Mouse (Mus musculus) bone marrow macrophage, adult 2 months (primary cell): ENCODE results near the gene Fbxo10. TPM values are rescaled to one million over a fixed set of nuclear protein-coding genes. Genes with fewer than 3 reads are reported as not detected.
"Not testable (repeated sequence)": the region's sequence is repeated elsewhere in the genome, so short reads cannot be mapped to it uniquely, and the experiment has no call there.

Experiments
- H3K27ac ChIP-seq: 2 replicates; pipeline ENCODE4 v1.5.1; 2012; ENCODE audit warnings: low read depth, low read length; ENCODE audit not compliant: insufficient read depth
- H3K4me1 ChIP-seq: 2 replicates; pipeline ENCODE4 v1.6.1; 2012; ENCODE audit warnings: low read length; ENCODE audit not compliant: control insufficient read depth, insufficient read depth
- H3K4me3 ChIP-seq: 2 replicates; pipeline ENCODE4 v1.5.1; 2012; ENCODE audit warnings: mild to moderate bottlenecking, low read length, moderate library complexity; ENCODE audit not compliant: insufficient read depth
- CTCF ChIP-seq: IDR thresholded peaks from 2 replicates; pipeline ENCODE4 v1.5.1; 2012; ENCODE audit warnings: low read depth, mild to moderate bottlenecking, low read length, moderate library complexity
- POLR2A ChIP-seq: IDR thresholded peaks from 2 replicates; pipeline ENCODE4 v1.6.1; 2012; ENCODE audit warnings: mild to moderate bottlenecking, low read depth, low read length, borderline replicate concordance
- polyA plus RNA-seq: library from polyadenylated mRNA; stranded (reverse); fragments of >200 nt; gene quantifications from 2 replicates; pipeline ENCODE4 v1.2.4, GENCODE M21; 2012; ENCODE audit not compliant: missing spikeins, insufficient read depth, insufficient read length

Fbxo10 gene
- polyA plus RNA-seq, 1 experiment = 4.5 TPM

- no peak for TF ChIP-seq POLR2A
- no peak for TF ChIP-seq CTCF
- Histone ChIP-seq H3K27ac (peak overlapping the region; percentile 64), H3K4me3 (peak overlapping the region; percentile 84), H3K4me1 (peaks cover 13% of the 10 kb centered on the region)
Observed at GRCm38 (mm10) chr4:45010806-45011415, 73.5 kb downstream of the Fbxo10 start.

GRCm38 (mm10) chr4:45005452-45005851 is 79.0 kb downstream of the Fbxo10 start:
- no peak overlapping the region for H3K27ac ChIP-seq
- TF ChIP-seq CTCF = no peak
- TF ChIP-seq POLR2A = no peak

DNA sequence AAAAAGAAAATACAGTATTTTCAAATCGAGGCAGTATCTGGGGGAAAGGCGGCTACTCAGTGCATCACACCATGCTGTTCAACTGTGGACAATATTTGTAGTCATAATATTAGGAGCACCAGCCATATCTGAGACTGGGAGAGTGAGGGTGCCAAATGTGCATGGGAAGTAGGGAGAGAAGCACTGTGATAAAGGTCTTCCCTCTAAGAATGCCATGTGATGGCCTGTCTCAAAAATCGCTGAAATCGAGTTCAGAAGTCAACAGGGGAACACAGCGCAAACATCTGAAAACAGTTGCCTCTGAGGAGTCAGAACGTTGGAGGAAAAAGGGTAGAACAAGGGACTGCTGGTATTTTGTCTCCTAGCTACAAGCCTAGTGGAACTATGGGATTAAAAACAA is 84.4 kb downstream of the Fbxo10 start:
- TF ChIP-seq POLR2A = no peak
- TF ChIP-seq CTCF = no peak
- H3K4me1 ChIP-seq = peaks cover 7% of the 10 kb centered on the region
- no peak overlapping the region for H3K4me3 ChIP-seq
- H3K27ac ChIP-seq = no peak overlapping the region

More at GRCm38 (mm10) chr4:45005452-45005851, 79.0 kb downstream of the Fbxo10 start:
- Histone ChIP-seq H3K4me3 (no peak overlapping the region), H3K4me1 (peaks cover 8% of the 10 kb centered on the region)

GRCm38 (mm10) chr4:44998071-44998470 is 86.3 kb downstream of the Fbxo10 start:
- Histone ChIP-seq H3K4me1 (peaks cover 4% of the 10 kb centered on the region), H3K4me3 (no peak overlapping the region), H3K27ac (no peak overlapping the region)
- no peak for TF ChIP-seq CTCF
- no peak for TF ChIP-seq POLR2A

GRCm38 (mm10) chr4:44994776-44995175 is 89.6 kb downstream of the Fbxo10 start:
- no peak overlapping the region for H3K27ac ChIP-seq
- no peak overlapping the region for H3K4me3 ChIP-seq
- H3K4me1 ChIP-seq = peaks cover 4% of the 10 kb centered on the region
- no peak for TF ChIP-seq POLR2A
- TF ChIP-seq CTCF = no peak

DNA sequence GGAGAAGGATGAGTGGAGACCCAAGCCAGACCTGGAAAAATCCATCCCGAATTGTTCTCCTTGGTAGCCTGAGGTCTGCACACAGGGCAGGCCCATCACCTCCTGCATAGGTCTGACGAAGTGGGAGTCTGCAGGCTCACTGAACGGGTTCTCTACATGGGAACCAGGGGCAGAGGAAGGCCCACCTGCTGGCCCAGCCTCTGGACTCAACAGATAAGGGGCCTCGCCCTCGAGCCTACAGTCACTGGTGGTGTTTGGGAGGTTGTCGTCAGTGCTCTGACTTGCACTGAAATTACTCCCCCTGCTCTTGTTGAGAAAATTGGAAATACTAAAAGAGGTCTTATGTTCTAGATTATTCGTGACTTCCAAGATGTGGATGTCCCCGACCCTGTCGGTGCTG is 90.6 kb downstream of the Fbxo10 start:
- no peak overlapping the region for H3K4me3 ChIP-seq
- H3K27ac ChIP-seq = no peak overlapping the region
- H3K4me1 ChIP-seq = peaks cover 4% of the 10 kb centered on the region
- TF ChIP-seq CTCF = no peak
- TF ChIP-seq POLR2A = no peak

DNA sequence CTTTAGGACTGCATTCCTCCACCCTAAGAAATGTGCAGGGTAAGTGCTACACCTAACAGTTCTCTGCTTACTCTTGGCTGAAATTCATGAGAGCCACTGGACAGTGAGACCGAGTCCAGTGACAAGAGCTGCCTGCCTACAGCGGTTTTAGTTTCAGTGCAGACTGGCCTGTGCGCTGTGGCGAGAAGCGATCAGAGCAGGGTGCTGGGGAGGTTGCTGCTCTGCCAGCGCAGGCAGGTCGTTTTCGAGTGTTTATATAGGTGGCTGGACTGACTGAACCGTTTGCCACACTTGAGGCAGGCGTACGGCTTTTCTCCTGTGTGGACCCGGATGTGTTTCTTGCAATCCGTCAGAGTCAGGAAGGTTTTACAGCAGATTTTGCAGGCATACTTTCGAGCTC is 91.2 kb downstream of the Fbxo10 start:
- not testable (repeated sequence) for H3K4me1 ChIP-seq, H3K27ac ChIP-seq, H3K4me3 ChIP-seq

DNA sequence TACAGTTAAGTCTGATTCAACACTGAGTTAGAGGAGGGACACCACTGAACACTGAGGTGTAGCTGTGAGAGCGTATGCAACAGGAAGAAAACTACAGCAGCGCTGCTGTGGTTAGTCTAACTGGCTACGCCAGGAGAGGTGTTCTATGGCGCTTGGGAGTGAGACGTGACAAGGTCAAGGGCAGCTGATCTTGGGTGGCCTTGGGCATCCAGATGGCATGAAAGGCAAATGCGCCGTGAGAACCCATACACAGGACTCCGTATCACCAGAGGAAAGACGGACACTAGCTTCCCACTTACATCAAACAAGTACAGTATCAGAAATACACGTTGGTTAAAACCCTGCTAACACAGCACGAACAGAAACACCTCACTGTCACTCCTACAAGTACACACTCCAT is 92.1 kb downstream of the Fbxo10 start:
- not testable (repeated sequence) for H3K27ac ChIP-seq, H3K4me1 ChIP-seq, H3K4me3 ChIP-seq

- TF ChIP-seq POLR2A (no peak), CTCF (no peak)
- H3K4me1 ChIP-seq = no peaks in the 10 kb centered on the region
- H3K4me3 ChIP-seq = no peak overlapping the region
- no peak overlapping the region for H3K27ac ChIP-seq
Observed at GRCm38 (mm10) chr4:44990560-44990959, 93.8 kb downstream of the Fbxo10 start.

Other genes starting within 250 kb of the Fbxo10 start
- 3.6 and 5.3 TPM in 2 replicates for gene Grhpr, start 103.2 kb downstream of the Fbxo10 start, polyA plus RNA-seq
- 7.3 and 8.4 TPM in 2 replicates for gene Zbtb5, start 72.2 kb downstream of the Fbxo10 start, polyA plus RNA-seq
- gene Polr1e, start 66.0 kb downstream of the Fbxo10 start, polyA plus RNA-seq = 5.9 and 7.9 TPM in 2 replicates
- gene Tomm5, start 23.5 kb upstream of the Fbxo10 start, polyA plus RNA-seq = 87.4 and 92.1 TPM in 2 replicates
- not detected in 2 replicates for gene Frmpd1, start 100.3 kb upstream of the Fbxo10 start, polyA plus RNA-seq
- 12.1 and 13.4 TPM in 2 replicates for gene Trmt10b, start 212.5 kb upstream of the Fbxo10 start, polyA plus RNA-seq